10 mouse cellular contexts compared by ENCODE assay signal in genomic region chr9:83657652-83658002, GRCm38 (mm10).
DNase-seq lines count a peak whose midpoint lies in the region; ATAC-seq and TF ChIP-seq lines count a peak whose summit lies in the region.
"Had no signal": no experiment of that assay in that cellular context is flagged by ENCODE, and none has a peak within 500 bp of the region (broad histone marks: within the 10 kb centered on the region; RNA-seq: fewer than 3 reads in every experiment).

No protein-coding gene starts in this region.

- no peak for TF ChIP-seq CTCF in intestine, postnatal 0 days (IDR thresholded peaks at IDR 0.05; ENCODE audit: low read depth)
- no peak for TF ChIP-seq CTCF in brain, embryonic 14.5 days (IDR thresholded peaks at IDR 0.05; ENCODE audit: borderline replicate concordance, extremely low read depth, insufficient read depth, insufficient read length)
- TF ChIP-seq CTCF in thymus, adult 2 months (IDR thresholded peaks at IDR 0.05; ENCODE audit: borderline replicate concordance, control insufficient read depth, extremely low read depth, insufficient read depth, low read length, poor library complexity): no peak

- no peak for DNase-seq in intestine, embryonic 14.5 days (ENCODE audit: low spot score)
- peak; percentile 90 for DNase-seq in brain, embryonic 14.5 days (ENCODE audit: low read depth)
- DNase-seq in ovary, postnatal 14 days (ENCODE audit: low spot score): no peak
- no peak for DNase-seq in thymus, adult 2 months
- DNase-seq: cerebellum, postnatal 10 days; right cerebral cortex, postnatal 14 days had no signal

- no peaks in the 10 kb centered on the region for H3K36me3 ChIP-seq in intestine, embryonic 14.5 days (ENCODE audit: control insufficient read depth, insufficient read depth, low read length)
- no peaks in the 10 kb centered on the region for H3K36me3 ChIP-seq in intestine, postnatal 0 days (ENCODE audit: control insufficient read depth, insufficient read depth)
- no peaks in the 10 kb centered on the region for H3K36me3 ChIP-seq in forebrain, embryonic 13.5 days (ENCODE audit: poor library complexity, severe bottlenecking)
- H3K36me3 ChIP-seq in midbrain, embryonic 13.5 days: no peaks in the 10 kb centered on the region
- H3K36me3 ChIP-seq in thymus, adult 2 months (ENCODE audit: control insufficient read depth, insufficient read depth, low read length): no peaks in the 10 kb centered on the region

- H3K9me3 ChIP-seq in intestine, embryonic 14.5 days (ENCODE audit: control insufficient read depth, low read length): no peaks in the 10 kb centered on the region
- H3K9me3 ChIP-seq in intestine, postnatal 0 days (ENCODE audit: control insufficient read depth): no peaks in the 10 kb centered on the region
- H3K9me3 ChIP-seq in forebrain, embryonic 13.5 days (replicated peaks): peaks cover 3% of the 10 kb centered on the region; the same call in 1 of the 2 replicates
- 0 out of 2 replicates have a peak, but pooled peaks cover 4% of the 10 kb centered on the region for H3K9me3 ChIP-seq in midbrain, embryonic 13.5 days

- no peak for ATAC-seq in intestine, embryonic 14.5 days (replicated peaks; ENCODE audit: low FRiP score, low TSS enrichment, low read depth)
- no peak for ATAC-seq in intestine, postnatal 0 days
- ATAC-seq in forebrain, embryonic 13.5 days: peak; percentile 90
- ATAC-seq in midbrain, embryonic 13.5 days: no peak

- H3K9ac ChIP-seq in intestine, embryonic 14.5 days (ENCODE audit: low read length): no peak overlapping the region
- no peak overlapping the region for H3K9ac ChIP-seq in intestine, postnatal 0 days (ENCODE audit: low read depth, low read length)
- H3K9ac ChIP-seq in forebrain, embryonic 13.5 days: no peak overlapping the region
- H3K9ac ChIP-seq in midbrain, embryonic 13.5 days (replicated peaks): no peak overlapping the region
- H3K9ac ChIP-seq: liver, embryonic 14.5 days had no signal

- no peak overlapping the region for H3K4me3 ChIP-seq in intestine, embryonic 14.5 days (ENCODE audit: low read depth, low read length)
- no peak overlapping the region for H3K4me3 ChIP-seq in intestine, postnatal 0 days (ENCODE audit: low read depth, low read length)
- peak overlapping the region; percentile 6; the same call in 1 of the 2 replicates for H3K4me3 ChIP-seq in forebrain, embryonic 13.5 days
- H3K4me3 ChIP-seq in midbrain, embryonic 13.5 days (replicated peaks): no peak overlapping the region
- H3K4me3 ChIP-seq in thymus, adult 2 months (ENCODE audit: control insufficient read depth, insufficient read depth, low read length): no peak overlapping the region

- 30% methylated on average over 6 of the region's 6 CpGs for WGBS in intestine, embryonic 14.5 days
- 37% methylated on average over 6 of the region's 6 CpGs for WGBS in intestine, postnatal 0 days
- WGBS in forebrain, embryonic 13.5 days: 39% methylated on average over 6 of the region's 6 CpGs
- 53% methylated on average over 6 of the region's 6 CpGs for WGBS in midbrain, embryonic 13.5 days
- 81% methylated on average over 6 of the region's 6 CpGs for WGBS in thymus, adult 2 months

- H3K4me1 ChIP-seq in intestine, embryonic 14.5 days (replicated peaks; ENCODE audit: control insufficient read depth, insufficient read depth, low read length): 0 out of 2 replicates have a peak, but pooled peaks cover 3% of the 10 kb centered on the region
- H3K4me1 ChIP-seq in intestine, postnatal 0 days (replicated peaks; ENCODE audit: control insufficient read depth, insufficient read depth, low read length): no peaks in the 10 kb centered on the region
- peaks cover 6% of the 10 kb centered on the region for H3K4me1 ChIP-seq in forebrain, embryonic 13.5 days
- 0 out of 2 replicates have a peak, but pooled peaks cover 4% of the 10 kb centered on the region for H3K4me1 ChIP-seq in midbrain, embryonic 13.5 days (replicated peaks)
- no peaks in the 10 kb centered on the region for H3K4me1 ChIP-seq in thymus, adult 2 months (replicated peaks; ENCODE audit: control insufficient read depth, insufficient read depth, low read length)

- TF ChIP-seq POLR2A in brain, embryonic 14.5 days (IDR thresholded peaks at IDR 0.05; ENCODE audit: borderline replicate concordance, extremely low read depth, insufficient read depth, insufficient read length, poor library complexity, severe bottlenecking): no peak
- TF ChIP-seq POLR2A in thymus, adult 2 months (IDR thresholded peaks at IDR 0.05; ENCODE audit: control insufficient read depth, extremely low read depth, insufficient read depth, low read length, poor library complexity): no peak

- H3K27me3 ChIP-seq in intestine, embryonic 14.5 days (replicated peaks; ENCODE audit: control insufficient read depth, insufficient read depth, low read length): no peaks in the 10 kb centered on the region
- H3K27me3 ChIP-seq in intestine, postnatal 0 days (replicated peaks; ENCODE audit: control insufficient read depth, insufficient read depth, low read length): no peaks in the 10 kb centered on the region
- no peaks in the 10 kb centered on the region for H3K27me3 ChIP-seq in forebrain, embryonic 13.5 days
- no peaks in the 10 kb centered on the region for H3K27me3 ChIP-seq in midbrain, embryonic 13.5 days
- H3K27me3 ChIP-seq in thymus, adult 2 months (ENCODE audit: control insufficient read depth, insufficient read depth, low read length): no peaks in the 10 kb centered on the region

- H3K4me2 ChIP-seq in intestine, embryonic 14.5 days (ENCODE audit: low read length): peak overlapping the region; percentile 7; the same call in 1 of the 2 replicates
- no peak overlapping the region for H3K4me2 ChIP-seq in intestine, postnatal 0 days (replicated peaks; ENCODE audit: low read depth)
- peak overlapping the region; percentile 47 for H3K4me2 ChIP-seq in forebrain, embryonic 13.5 days
- H3K4me2 ChIP-seq in midbrain, embryonic 13.5 days (replicated peaks): peak overlapping the region; percentile 20; the same call in 1 of the 2 replicates

- no peak overlapping the region for H3K27ac ChIP-seq in intestine, embryonic 14.5 days (ENCODE audit: low read depth)
- H3K27ac ChIP-seq in intestine, postnatal 0 days (ENCODE audit: low read depth, low read length): no peak overlapping the region
- 0 out of 2 replicates have a peak overlapping the region, but pooled peaks have one; percentile 63 for H3K27ac ChIP-seq in forebrain, embryonic 13.5 days
- H3K27ac ChIP-seq in midbrain, embryonic 13.5 days: 0 out of 2 replicates have a peak overlapping the region, but pooled peaks have one; percentile 39
- H3K27ac ChIP-seq in thymus, adult 2 months (ENCODE audit: control insufficient read depth, insufficient read depth, low read length): no peak overlapping the region
- H3K27ac ChIP-seq: liver, embryonic 14.5 days had no signal

Comparison
In these comparisons a context has a peak if more than half of its experiments do, and no peak if none do; other contexts are left out.
1. H3K27ac ChIP-seq: peak in forebrain, embryonic 13.5 days (single experiment) and midbrain, embryonic 13.5 days (single experiment); none in intestine, embryonic 14.5 days (single experiment), intestine, postnatal 0 days (single experiment) and thymus, adult 2 months (single experiment).